Mouse (Mus musculus) kidney, postnatal 4 days (tissue): ENCODE measurements around the gene Slc35c2.

ENCODE experiments used
- DNase-seq, 2 experiments: peaks; one replicate each; pipeline ENCODE4 v3.0.0; 2021; ENCODE audit warnings: mixed read lengths in 2 of 2

Slc35c2 gene

GRCm38 (mm10) chr2:165311577-165311976 lies 23.9 kb upstream of the Slc35c2 start:
- no peak for DNase-seq

GRCm38 (mm10) chr2:165310818-165311425 lies 23.3 kb upstream of the Slc35c2 start:
- no peak for DNase-seq

- DNase-seq: peak; percentile 48 to 72
Observed at GRCm38 (mm10) chr2:165307801-165308200, 20.1 kb upstream of the Slc35c2 start.

- no peak for DNase-seq
Observed at GRCm38 (mm10) chr2:165305438-165305837, 17.8 kb upstream of the Slc35c2 start.

- DNase-seq: no peak
Observed at GRCm38 (mm10) chr2:165304819-165305218, 17.1 kb upstream of the Slc35c2 start.

- no peak for DNase-seq
Observed at GRCm38 (mm10) chr2:165303354-165304012, 15.8 kb upstream of the Slc35c2 start.

- no peak for DNase-seq
Observed at GRCm38 (mm10) chr2:165301409-165301808, 13.7 kb upstream of the Slc35c2 start.

GRCm38 (mm10) chr2:165300885-165301284 lies 13.2 kb upstream of the Slc35c2 start:
- DNase-seq: no peak

GRCm38 (mm10) chr2:165300424-165300823 lies 12.8 kb upstream of the Slc35c2 start:
- DNase-seq: no peak

- peak in 1 of 2 experiments; percentile 49 for DNase-seq
Observed at GRCm38 (mm10) chr2:165297429-165297828, 9.8 kb upstream of the Slc35c2 start.

GRCm38 (mm10) chr2:165296571-165296970 lies 8.9 kb upstream of the Slc35c2 start:
- no peak for DNase-seq

GRCm38 (mm10) chr2:165288315-165289031 lies 804 bp upstream of the Slc35c2 start:
- peak; percentile 63 to 76 for DNase-seq

- DNase-seq: no peak
Observed at GRCm38 (mm10) chr2:165286361-165287201, 1.1 kb downstream of the Slc35c2 start.

GRCm38 (mm10) chr2:165285621-165286020 lies 2.0 kb downstream of the Slc35c2 start:
- no peak for DNase-seq

GRCm38 (mm10) chr2:165285034-165285433 lies 2.6 kb downstream of the Slc35c2 start:
- no peak for DNase-seq

- DNase-seq: no peak
Observed at GRCm38 (mm10) chr2:165284377-165284776, 3.3 kb downstream of the Slc35c2 start.

- DNase-seq: no peak
Observed at GRCm38 (mm10) chr2:165283644-165284043, 4.0 kb downstream of the Slc35c2 start.

- DNase-seq: no peak
Observed at GRCm38 (mm10) chr2:165281779-165282311, 5.8 kb downstream of the Slc35c2 start.

- DNase-seq: no peak
Observed at GRCm38 (mm10) chr2:165279351-165279750, 8.3 kb downstream of the Slc35c2 start.

- DNase-seq: no peak
Observed at GRCm38 (mm10) chr2:165277188-165277740, 10.4 kb downstream of the Slc35c2 start.

GRCm38 (mm10) chr2:165275824-165276223 lies 11.8 kb downstream of the Slc35c2 start:
- DNase-seq: peak; percentile 86 to 89

- DNase-seq: peak in 1 of 2 experiments; percentile 42
Observed at GRCm38 (mm10) chr2:165275124-165275640, 12.5 kb downstream of the Slc35c2 start.
